Mouse (Mus musculus): Measurements from ENCODE around the gene Cox5b. TPM values are rescaled to one million over a fixed set of nuclear protein-coding genes. Genes with fewer than 3 reads are reported as not detected.

Gene Cox5b
- polyA plus RNA-seq, 1 experiment from 2014 or later, result 626 TPM

DNA sequence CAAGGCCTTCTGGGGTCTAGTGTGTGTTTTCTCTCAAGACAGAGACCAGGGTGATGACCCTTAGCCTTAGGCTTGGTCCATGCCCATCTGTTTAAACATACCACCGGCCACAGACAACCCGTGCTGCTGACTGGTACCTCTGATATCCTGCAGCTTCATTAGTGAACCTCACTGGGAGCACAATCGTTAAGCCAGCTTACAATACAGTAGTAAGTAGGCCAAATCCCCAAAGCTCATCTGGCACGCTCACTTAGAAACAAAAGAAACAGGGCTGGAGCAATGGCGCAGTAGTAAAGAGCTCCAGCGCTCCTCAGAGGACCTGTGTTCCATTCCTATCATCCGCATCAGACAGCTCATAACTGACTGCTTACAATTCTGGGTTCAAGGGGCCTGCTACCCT lies 10.4 kb upstream of the Cox5b start:
- Histone ChIP-seq H3K4me3 (ENCODE audit: low read depth, low read length) (no peak overlapping the region), H3K27ac (ENCODE audit: low read length) (0 out of 2 replicates have a peak overlapping the region, but pooled peaks have one; percentile 5), H3K27me3 (ENCODE audit: control insufficient read depth, insufficient read depth, low read depth, low read length) (no peaks in the 10 kb centered on the region), H3K9me3 (replicated peaks; ENCODE audit: control insufficient read depth, low read length, poor library complexity, severe bottlenecking) (no peaks in the 10 kb centered on the region), H3K4me2 (ENCODE audit: low read length) (no peak overlapping the region), H3K4me1 (ENCODE audit: control insufficient read depth, insufficient read depth, low read length) (no peaks in the 10 kb centered on the region), H3K9ac (ENCODE audit: low read depth, low read length) (no peak overlapping the region), H3K36me3 (ENCODE audit: control insufficient read depth, insufficient read depth, low read length) (no peaks in the 10 kb centered on the region)
- no peak for ATAC-seq
- 24% methylated on average over 7 of the region's 7 CpGs for WGBS

DNA sequence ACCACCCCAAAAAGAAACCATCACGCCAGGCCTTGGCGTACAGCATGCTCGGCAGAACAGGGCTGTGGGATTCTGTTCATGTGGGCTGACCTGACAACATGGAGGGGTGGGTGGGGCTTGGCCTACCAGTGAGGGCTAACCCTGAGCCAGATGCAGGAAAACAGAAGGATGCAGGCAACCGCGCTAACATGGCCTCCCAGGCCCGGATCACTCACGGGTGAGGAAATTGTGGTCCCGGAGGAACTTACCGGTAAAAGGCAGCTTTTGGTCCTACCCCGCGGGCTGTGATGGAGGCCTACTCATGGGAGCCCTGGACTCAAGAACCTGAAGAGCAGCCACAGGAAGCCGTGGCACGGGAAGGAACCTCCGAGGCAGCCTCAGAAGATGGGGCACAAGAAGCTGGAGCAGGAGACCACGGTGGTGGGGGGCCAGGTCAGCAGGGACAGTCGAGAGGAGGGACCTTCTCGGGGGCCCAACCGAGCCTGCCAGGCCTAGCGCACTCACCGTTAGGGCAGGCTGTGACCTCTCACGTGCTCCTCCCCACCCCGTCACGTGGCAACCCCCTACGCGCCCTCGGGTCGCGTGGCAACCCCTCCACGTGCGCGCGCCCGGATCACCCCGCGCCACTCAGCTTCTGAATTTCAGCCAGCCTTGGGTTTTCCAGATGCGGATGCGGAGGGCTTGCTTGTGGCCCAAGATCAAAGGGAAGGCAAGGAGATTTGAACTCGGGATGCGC lies 8.5 kb upstream of the Cox5b start, which contains the start of gene Fam178b:
TSS of gene Fam178b (minus strand) at position 564 of the 736 bp plus-strand sequence.
- Histone ChIP-seq H3K4me2 (ENCODE audit: low read length) (no peak within 1 kb of the TSS), H3K9me3 (replicated peaks; ENCODE audit: control insufficient read depth, low read length, poor library complexity, severe bottlenecking) (no peaks in the 10 kb centered on the region), H3K9ac (ENCODE audit: low read depth, low read length) (no peak within 1 kb of the TSS), H3K36me3 (ENCODE audit: control insufficient read depth, insufficient read depth, low read length) (no peaks in the 10 kb centered on the region), H3K4me3 (ENCODE audit: low read depth, low read length) (no peak within 1 kb of the TSS), H3K4me1 (ENCODE audit: control insufficient read depth, insufficient read depth, low read length) (no peaks in the 10 kb centered on the region), H3K27me3 (ENCODE audit: control insufficient read depth, insufficient read depth, low read depth, low read length) (no peaks in the 10 kb centered on the region), H3K27ac (ENCODE audit: low read length) (no peak within 1 kb of the TSS)
- ATAC-seq, result no peak
- WGBS, result 94% methylated on average over 39 of the region's 39 CpGs

DNA sequence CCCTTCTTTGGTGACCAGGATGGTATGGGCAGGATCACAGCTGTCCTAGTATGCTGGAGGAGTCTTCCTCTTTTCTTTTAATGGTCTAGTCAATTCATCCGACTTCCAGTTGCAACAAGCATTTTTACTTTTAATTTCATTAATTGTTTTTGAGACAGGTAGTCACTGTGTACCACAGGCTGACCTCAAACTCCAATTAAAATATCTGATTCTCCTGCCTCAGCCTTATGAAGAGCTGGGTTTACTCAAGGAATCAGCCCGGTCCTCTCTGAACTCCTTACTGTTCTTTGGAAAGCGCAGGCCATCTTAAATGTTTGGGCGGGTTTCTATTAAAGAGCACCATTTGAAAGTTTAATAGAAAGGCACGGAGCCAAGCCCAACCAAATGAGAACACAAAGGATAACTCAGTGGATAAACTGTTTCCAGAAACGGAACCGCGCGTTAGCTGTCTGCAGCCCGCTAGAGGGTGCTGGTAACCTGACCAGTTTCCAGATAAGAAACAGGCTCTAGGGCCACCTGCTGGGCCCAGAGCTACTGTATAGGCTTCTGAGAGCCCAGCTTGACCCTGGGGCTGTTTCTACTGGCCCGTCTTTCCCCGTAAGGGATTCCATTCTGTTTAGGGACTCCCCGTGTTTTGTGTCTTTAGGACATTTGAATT lies 7.3 kb upstream of the Cox5b start:
- Histone ChIP-seq H3K4me1 (ENCODE audit: control insufficient read depth, insufficient read depth, low read length) (no peaks in the 10 kb centered on the region), H3K27ac (ENCODE audit: low read length) (no peak overlapping the region), H3K9ac (ENCODE audit: low read depth, low read length) (no peak overlapping the region), H3K27me3 (ENCODE audit: control insufficient read depth, insufficient read depth, low read depth, low read length) (no peaks in the 10 kb centered on the region), H3K9me3 (replicated peaks; ENCODE audit: control insufficient read depth, low read length, poor library complexity, severe bottlenecking) (no peaks in the 10 kb centered on the region), H3K4me2 (ENCODE audit: low read length) (no peak overlapping the region), H3K36me3 (ENCODE audit: control insufficient read depth, insufficient read depth, low read length) (no peaks in the 10 kb centered on the region), H3K4me3 (ENCODE audit: low read depth, low read length) (no peak overlapping the region)
- ATAC-seq, result peak; percentile 79; the same call in 1 of the 2 replicates
- 11% methylated on average over 13 of the region's 13 CpGs for WGBS

GRCm38 (mm10) chr1:36690671-36691235 lies 496 bp upstream of the Cox5b start:
- ATAC-seq, result peak; percentile 26

DNA sequence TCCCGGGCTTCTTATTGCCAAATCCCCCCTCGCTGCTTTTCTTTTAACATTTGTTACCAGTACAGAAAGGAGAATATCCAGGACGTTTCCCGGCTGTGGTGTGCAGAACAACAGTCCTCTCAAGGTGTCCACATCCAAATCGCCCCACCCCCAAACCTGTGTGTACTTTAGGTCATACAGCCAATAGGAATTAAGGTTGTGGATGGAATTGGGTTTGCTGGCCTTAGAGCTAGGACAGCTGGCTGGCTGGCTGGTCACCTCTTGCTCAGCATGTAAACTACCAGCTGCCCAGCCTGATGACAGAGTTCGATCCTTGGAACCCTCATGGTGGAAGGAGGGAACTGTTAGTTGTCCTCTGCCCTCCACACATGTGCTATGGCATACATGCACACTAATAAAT lies 3.6 kb downstream of the Cox5b start:
- no peak for ATAC-seq
- H3K27ac ChIP-seq (ENCODE audit: low read length), result no peak overlapping the region
- no peaks in the 10 kb centered on the region for H3K9me3 ChIP-seq (replicated peaks; ENCODE audit: control insufficient read depth, low read length, poor library complexity, severe bottlenecking)
- no peaks in the 10 kb centered on the region for H3K27me3 ChIP-seq (ENCODE audit: control insufficient read depth, insufficient read depth, low read depth, low read length)
- H3K4me3 ChIP-seq (ENCODE audit: low read depth, low read length), result no peak overlapping the region
- no peak overlapping the region for H3K4me2 ChIP-seq (ENCODE audit: low read length)
- H3K36me3 ChIP-seq (ENCODE audit: control insufficient read depth, insufficient read depth, low read length), result peaks cover 17% of the 10 kb centered on the region
- 89% methylated on average over 6 of the region's 6 CpGs for WGBS
- no peak overlapping the region for H3K9ac ChIP-seq (ENCODE audit: low read depth, low read length)
- peaks cover 13% of the 10 kb centered on the region for H3K4me1 ChIP-seq (ENCODE audit: control insufficient read depth, insufficient read depth, low read length)

More at GRCm38 (mm10) chr1:36690671-36691235, 496 bp upstream of the Cox5b start:
- H3K4me2 ChIP-seq (ENCODE audit: low read length), result peak overlapping the region; percentile 59
- peaks cover 7% of the 10 kb centered on the region; the same call in 1 of the 2 replicates for H3K36me3 ChIP-seq (ENCODE audit: control insufficient read depth, insufficient read depth, low read length)
- no peaks in the 10 kb centered on the region for H3K9me3 ChIP-seq (replicated peaks; ENCODE audit: control insufficient read depth, low read length, poor library complexity, severe bottlenecking)
- peak overlapping the region; percentile 62 for H3K9ac ChIP-seq (ENCODE audit: low read depth, low read length)
- H3K4me1 ChIP-seq (ENCODE audit: control insufficient read depth, insufficient read depth, low read length), result peaks cover 13% of the 10 kb centered on the region
- peak overlapping the region; percentile 40; the same call in 1 of the 2 replicates for H3K27ac ChIP-seq (ENCODE audit: low read length)
- H3K4me3 ChIP-seq (ENCODE audit: low read depth, low read length), result peak overlapping the region; percentile 85
- H3K27me3 ChIP-seq (ENCODE audit: control insufficient read depth, insufficient read depth, low read depth, low read length), result no peaks in the 10 kb centered on the region
- WGBS, result 64% methylated on average over 11 of the region's 11 CpGs

DNA sequence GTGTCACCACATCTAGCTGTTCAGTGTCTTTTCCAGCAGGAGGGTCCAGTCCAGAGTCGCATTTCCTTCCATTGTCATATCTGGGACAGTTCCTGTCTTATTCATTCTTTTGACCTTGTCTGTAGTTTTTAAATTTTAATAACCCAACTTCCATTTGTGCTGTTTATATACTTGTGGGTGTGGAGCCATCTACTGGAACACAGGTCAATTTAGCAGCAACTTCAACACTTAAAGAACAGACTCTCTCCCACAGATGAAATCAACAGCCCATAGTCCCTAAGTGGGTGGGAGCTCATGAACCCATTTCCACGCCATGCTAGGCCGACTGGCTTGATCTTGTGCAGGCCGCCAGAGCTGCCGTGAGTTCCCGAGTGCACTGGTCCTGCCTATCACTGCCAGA lies 5.2 kb downstream of the Cox5b start:
- no peak for ATAC-seq
- Histone ChIP-seq H3K4me1 (ENCODE audit: control insufficient read depth, insufficient read depth, low read length) (peaks cover 11% of the 10 kb centered on the region), H3K9ac (ENCODE audit: low read depth, low read length) (no peak overlapping the region), H3K9me3 (replicated peaks; ENCODE audit: control insufficient read depth, low read length, poor library complexity, severe bottlenecking) (no peaks in the 10 kb centered on the region), H3K36me3 (ENCODE audit: control insufficient read depth, insufficient read depth, low read length) (peaks cover 31% of the 10 kb centered on the region), H3K4me2 (ENCODE audit: low read length) (no peak overlapping the region), H3K27ac (ENCODE audit: low read length) (no peak overlapping the region), H3K27me3 (ENCODE audit: control insufficient read depth, insufficient read depth, low read depth, low read length) (no peaks in the 10 kb centered on the region), H3K4me3 (ENCODE audit: low read depth, low read length) (no peak overlapping the region)
- 77% methylated on average over 6 of the region's 6 CpGs for WGBS

DNA sequence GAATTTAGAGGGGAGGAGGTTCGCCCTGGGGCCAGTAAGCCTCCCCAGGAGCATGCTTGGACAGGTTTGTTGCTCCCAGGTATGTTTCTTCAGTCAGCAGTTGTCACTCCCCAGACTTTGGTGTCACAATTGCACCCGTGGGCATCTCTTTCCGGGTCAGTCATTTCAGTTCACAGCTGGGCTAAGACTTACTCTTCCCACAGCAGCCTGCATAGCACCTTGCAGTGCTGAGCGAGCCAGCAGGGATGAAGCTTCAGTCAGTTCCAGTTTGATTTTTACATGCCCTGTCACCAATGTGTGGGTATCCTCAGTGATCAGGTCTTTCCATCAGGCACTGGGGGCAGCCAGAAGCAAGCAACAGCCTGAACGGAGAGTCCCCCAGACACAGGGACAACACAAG lies 5.8 kb downstream of the Cox5b start:
- Histone ChIP-seq H3K36me3 (ENCODE audit: control insufficient read depth, insufficient read depth, low read length) (peaks cover 35% of the 10 kb centered on the region), H3K4me1 (ENCODE audit: control insufficient read depth, insufficient read depth, low read length) (peaks cover 9% of the 10 kb centered on the region), H3K9me3 (replicated peaks; ENCODE audit: control insufficient read depth, low read length, poor library complexity, severe bottlenecking) (no peaks in the 10 kb centered on the region), H3K27me3 (ENCODE audit: control insufficient read depth, insufficient read depth, low read depth, low read length) (no peaks in the 10 kb centered on the region), H3K9ac (ENCODE audit: low read depth, low read length) (no peak overlapping the region), H3K4me3 (ENCODE audit: low read depth, low read length) (no peak overlapping the region), H3K27ac (ENCODE audit: low read length) (no peak overlapping the region), H3K4me2 (ENCODE audit: low read length) (no peak overlapping the region)
- WGBS, result 78% methylated on average over 5 of the region's 5 CpGs
- ATAC-seq, result no peak

DNA sequence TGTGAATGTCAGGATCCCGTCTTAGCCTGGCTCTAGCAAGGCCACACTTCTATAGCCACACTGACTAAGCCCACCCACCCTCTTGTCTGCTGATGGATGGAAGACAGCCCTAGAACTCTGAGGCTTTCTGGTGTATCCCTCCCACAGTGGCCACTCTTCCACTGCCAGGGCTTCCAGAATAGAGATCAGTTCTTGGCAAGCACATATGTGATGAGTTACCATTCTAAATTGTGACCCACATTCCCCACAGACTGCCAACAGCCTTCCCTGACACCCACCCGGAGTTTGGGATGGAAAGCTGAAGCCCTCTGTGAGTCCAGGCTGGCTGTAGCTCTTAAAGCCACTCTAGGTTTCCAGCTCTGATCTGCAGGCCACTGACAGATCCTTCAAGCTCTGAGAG lies 15.9 kb downstream of the Cox5b start:
- Histone ChIP-seq H3K36me3 (ENCODE audit: control insufficient read depth, insufficient read depth, low read length) (peaks cover 21% of the 10 kb centered on the region), H3K9ac (ENCODE audit: low read depth, low read length) (no peak overlapping the region), H3K4me2 (ENCODE audit: low read length) (no peak overlapping the region), H3K9me3 (replicated peaks; ENCODE audit: control insufficient read depth, low read length, poor library complexity, severe bottlenecking) (no peaks in the 10 kb centered on the region), H3K4me1 (ENCODE audit: control insufficient read depth, insufficient read depth, low read length) (peaks cover 15% of the 10 kb centered on the region), H3K4me3 (ENCODE audit: low read depth, low read length) (no peak overlapping the region), H3K27ac (ENCODE audit: low read length) (no peak overlapping the region), H3K27me3 (ENCODE audit: control insufficient read depth, insufficient read depth, low read depth, low read length) (no peaks in the 10 kb centered on the region)
- ATAC-seq, result no peak
- 81% methylated on average over 2 of the region's 2 CpGs for WGBS

DNA sequence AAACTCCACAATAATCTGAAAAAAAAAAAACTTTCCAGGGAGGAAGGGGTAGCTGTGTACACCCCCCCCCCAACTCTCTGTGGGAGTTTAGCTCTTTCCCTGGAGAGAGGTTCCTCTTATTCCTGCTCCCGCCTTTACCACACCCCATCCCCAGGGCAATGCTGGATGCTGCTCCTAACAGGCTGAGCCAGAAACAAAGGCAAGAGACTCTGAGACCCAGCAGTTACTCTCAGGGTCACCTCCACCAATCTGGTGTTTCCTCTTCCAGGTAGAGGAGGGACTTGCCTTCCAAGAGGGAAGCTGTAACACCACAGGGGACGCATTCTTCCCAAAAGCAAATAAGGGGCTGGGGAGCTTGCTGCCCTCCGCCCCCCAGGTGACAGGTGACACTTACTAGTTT lies 16.5 kb downstream of the Cox5b start:
- Histone ChIP-seq H3K4me1 (ENCODE audit: control insufficient read depth, insufficient read depth, low read length) (peaks cover 15% of the 10 kb centered on the region), H3K36me3 (ENCODE audit: control insufficient read depth, insufficient read depth, low read length) (peaks cover 18% of the 10 kb centered on the region), H3K27ac (ENCODE audit: low read length) (no peak overlapping the region), H3K4me2 (ENCODE audit: low read length) (no peak overlapping the region; the same call in 1 of the 2 replicates), H3K9me3 (replicated peaks; ENCODE audit: control insufficient read depth, low read length, poor library complexity, severe bottlenecking) (no peaks in the 10 kb centered on the region), H3K4me3 (ENCODE audit: low read depth, low read length) (no peak overlapping the region), H3K9ac (ENCODE audit: low read depth, low read length) (no peak overlapping the region), H3K27me3 (ENCODE audit: control insufficient read depth, insufficient read depth, low read depth, low read length) (no peaks in the 10 kb centered on the region)
- ATAC-seq, result no peak
- 80% methylated on average over 3 of the region's 3 CpGs for WGBS
